Mouse (Mus musculus) kidney, embryonic 16.5 days (tissue): Measurements from ENCODE around the gene Kirrel3. TPM values are rescaled to one million over a fixed set of nuclear protein-coding genes. Genes with fewer than 3 reads are reported as not detected.

Experiments used
- ATAC-seq: fragments of 200-750 bp; cut with Nextera tagmentation; 2 replicates; pipeline ENCODE4 v1.8.0; 2017; ENCODE audit warnings: moderate TSS enrichment; ENCODE audit not compliant: low FRiP score, low TSS enrichment
- H3K27ac ChIP-seq: fragments of 300-500 bp; sonication (generic); 2 replicates; pipeline ENCODE4 v1.5.1; 2014; ENCODE audit warnings: low read length
- H3K27me3 ChIP-seq: fragments of 300-500 bp; sonication (generic); 2 replicates; pipeline ENCODE4 v1.6.1; 2014; ENCODE audit warnings: low read length, control low read depth, mixed read lengths; ENCODE audit not compliant: insufficient read depth
- H3K36me3 ChIP-seq: fragments of 300-500 bp; sonication (generic); 2 replicates; pipeline ENCODE4 v1.6.1; 2014; ENCODE audit warnings: low read length, control low read depth, mixed read lengths; ENCODE audit not compliant: insufficient read depth
- H3K4me1 ChIP-seq: fragments of 300-500 bp; sonication (generic); 2 replicates; pipeline ENCODE4 v1.6.1; 2014; ENCODE audit warnings: low read length, control low read depth, mixed read lengths; ENCODE audit not compliant: insufficient read depth
- H3K4me2 ChIP-seq: fragments of 300-500 bp; sonication (generic); replicated peaks from 2 replicates; pipeline ENCODE4 v1.6.1; 2014; ENCODE audit warnings: low read depth, low read length
- H3K4me3 ChIP-seq: fragments of 300-500 bp; sonication (generic); 2 replicates; pipeline ENCODE4 v1.5.1; 2014; ENCODE audit warnings: mild to moderate bottlenecking, low read length
- H3K9ac ChIP-seq: fragments of 300-500 bp; sonication (generic); replicated peaks from 2 replicates; pipeline ENCODE4 v1.6.1; 2014; ENCODE audit warnings: low read length
- H3K9me3 ChIP-seq: fragments of 300-500 bp; sonication (generic); 2 replicates; pipeline ENCODE4 v1.6.1; 2016; ENCODE audit warnings: low read length, control low read depth
- WGBS: fragments of 180-500 bp; shearing (Covaris S2); extraction: QIAGEN DNeasy Blood & Tissue Kit; methylation state at CpG from one replicate; pipeline ENCODE4 v1.1.7; 2014; 5-methylcytosine and 5-hydroxymethylcytosine counted together
- polyA plus RNA-seq: library from polyadenylated mRNA; unstranded; fragments of >200 nt; fragmentation: Nextera tagmentation; extraction: Ambion mirVana; gene quantifications from 2 replicates; pipeline ENCODE4 v1.2.1, GENCODE M21; 2015

The Kirrel3 gene
- polyA plus RNA-seq, 1 experiment from 2014 or later: 2.6 TPM

DNA sequence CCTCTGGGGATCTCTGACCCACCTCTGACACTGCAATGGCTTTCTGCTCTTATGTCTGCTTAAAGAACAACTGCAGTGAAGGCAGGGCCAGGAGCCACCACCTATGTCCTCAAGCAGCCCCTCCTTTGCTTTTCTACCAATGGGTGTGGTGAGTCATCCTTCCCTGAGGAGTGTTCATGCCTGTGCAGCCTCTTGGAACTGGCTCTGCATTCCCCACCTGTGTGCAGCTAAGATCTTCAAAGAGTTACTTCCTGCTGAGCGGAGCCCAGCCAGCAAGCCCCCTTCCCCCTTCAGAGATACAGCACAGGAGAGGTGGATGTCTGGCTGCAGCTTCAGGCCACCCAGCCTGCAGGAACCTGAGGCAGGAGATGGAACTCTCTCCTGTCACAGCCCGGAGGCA, 265.2 kb downstream of the Kirrel3 start:
- Histone ChIP-seq H3K27ac (no peak overlapping the region), H3K36me3 (no peaks in the 10 kb centered on the region), H3K9ac (no peak overlapping the region), H3K4me2 (no peak overlapping the region), H3K4me1 (0 out of 2 replicates have a peak, but pooled peaks cover 8% of the 10 kb centered on the region), H3K9me3 (no peaks in the 10 kb centered on the region), H3K27me3 (no peaks in the 10 kb centered on the region), H3K4me3 (no peak overlapping the region)
- WGBS: 49% methylated on average over 2 of the region's 2 CpGs
- peak; percentile 83 for ATAC-seq

DNA sequence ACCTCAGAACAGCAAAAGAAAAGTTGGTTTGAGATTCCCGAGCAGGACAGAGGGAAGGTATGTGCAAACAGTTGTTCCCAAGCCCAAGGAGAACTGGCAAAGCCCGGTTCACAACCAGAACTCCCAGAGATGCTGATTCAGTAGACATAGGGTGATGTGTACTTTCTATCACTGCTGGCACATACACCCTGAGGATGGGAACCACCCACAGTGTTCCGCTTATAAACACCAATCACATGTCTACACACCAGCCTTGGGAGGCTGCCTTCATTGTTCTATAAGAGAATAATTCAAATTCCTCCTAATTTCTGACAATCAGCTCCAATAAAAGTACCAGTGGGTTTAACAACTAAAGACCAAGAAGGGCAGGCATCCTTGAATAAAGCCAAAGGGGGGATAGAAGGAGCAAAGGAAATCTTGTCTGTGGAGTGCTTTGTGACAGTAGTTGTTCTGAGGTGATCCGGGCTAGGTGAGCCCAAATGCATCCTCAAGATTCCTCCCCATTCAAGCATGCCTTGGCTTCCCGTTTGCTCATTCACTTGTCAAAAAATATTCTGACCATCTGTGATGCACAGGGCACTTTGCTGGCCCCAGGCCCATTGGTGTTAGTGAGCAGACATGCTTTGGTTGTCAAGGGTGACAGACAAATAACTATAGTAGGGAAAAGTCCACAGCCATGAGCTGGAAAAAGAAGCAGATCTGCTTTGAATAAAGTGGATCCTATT, 266.5 kb downstream of the Kirrel3 start:
- WGBS: 88% methylated on average over 5 of the region's 5 CpGs
- Histone ChIP-seq H3K27me3 (no peaks in the 10 kb centered on the region), H3K27ac (no peak overlapping the region), H3K9me3 (no peaks in the 10 kb centered on the region), H3K4me3 (no peak overlapping the region), H3K9ac (no peak overlapping the region), H3K36me3 (no peaks in the 10 kb centered on the region), H3K4me2 (no peak overlapping the region), H3K4me1 (0 out of 2 replicates have a peak, but pooled peaks cover 8% of the 10 kb centered on the region)
- no peak for ATAC-seq

- H3K4me1 ChIP-seq: 0 out of 2 replicates have a peak, but pooled peaks cover 8% of the 10 kb centered on the region
- H3K36me3 ChIP-seq: no peaks in the 10 kb centered on the region
- no peak overlapping the region for H3K27ac ChIP-seq
- no peak for ATAC-seq
- H3K9me3 ChIP-seq: no peaks in the 10 kb centered on the region
- H3K4me3 ChIP-seq: no peak overlapping the region
- 15% methylated on average over 4 of the region's 4 CpGs for WGBS
- no peak overlapping the region for H3K9ac ChIP-seq
- H3K27me3 ChIP-seq: no peaks in the 10 kb centered on the region
- H3K4me2 ChIP-seq: no peak overlapping the region
These were observed 267.1 kb downstream of the Kirrel3 start for GRCm38 (mm10) chr9:34752801-34753170.

DNA sequence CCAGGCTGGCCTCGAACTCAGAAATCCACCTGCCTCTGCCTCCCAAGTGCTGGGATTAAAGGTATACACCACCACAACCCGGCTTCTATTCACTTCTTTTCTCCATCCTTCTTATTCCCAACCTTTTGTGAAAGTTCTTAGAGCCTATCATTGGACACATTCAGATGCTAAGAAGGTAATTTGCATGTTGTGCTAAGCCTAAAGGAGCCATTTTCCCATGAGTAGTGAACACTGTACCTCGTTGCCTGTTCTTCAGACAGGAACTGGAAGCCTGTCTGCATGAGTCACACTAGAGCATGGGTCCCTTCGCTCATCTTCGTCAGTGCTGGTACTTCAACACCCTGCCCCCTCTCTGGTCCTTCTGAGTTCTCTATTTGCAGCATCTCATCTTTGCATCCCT, 268.2 kb downstream of the Kirrel3 start:
- H3K27me3 ChIP-seq: no peaks in the 10 kb centered on the region
- no peak for ATAC-seq
- no peak overlapping the region for H3K4me2 ChIP-seq
- no peak overlapping the region for H3K9ac ChIP-seq
- 0 out of 2 replicates have a peak, but pooled peaks cover 8% of the 10 kb centered on the region for H3K4me1 ChIP-seq
- H3K9me3 ChIP-seq: no peaks in the 10 kb centered on the region
- H3K27ac ChIP-seq: no peak overlapping the region
- no peak overlapping the region for H3K4me3 ChIP-seq
- 75% methylated on average over 5 of the region's 5 CpGs for WGBS
- no peaks in the 10 kb centered on the region for H3K36me3 ChIP-seq

DNA sequence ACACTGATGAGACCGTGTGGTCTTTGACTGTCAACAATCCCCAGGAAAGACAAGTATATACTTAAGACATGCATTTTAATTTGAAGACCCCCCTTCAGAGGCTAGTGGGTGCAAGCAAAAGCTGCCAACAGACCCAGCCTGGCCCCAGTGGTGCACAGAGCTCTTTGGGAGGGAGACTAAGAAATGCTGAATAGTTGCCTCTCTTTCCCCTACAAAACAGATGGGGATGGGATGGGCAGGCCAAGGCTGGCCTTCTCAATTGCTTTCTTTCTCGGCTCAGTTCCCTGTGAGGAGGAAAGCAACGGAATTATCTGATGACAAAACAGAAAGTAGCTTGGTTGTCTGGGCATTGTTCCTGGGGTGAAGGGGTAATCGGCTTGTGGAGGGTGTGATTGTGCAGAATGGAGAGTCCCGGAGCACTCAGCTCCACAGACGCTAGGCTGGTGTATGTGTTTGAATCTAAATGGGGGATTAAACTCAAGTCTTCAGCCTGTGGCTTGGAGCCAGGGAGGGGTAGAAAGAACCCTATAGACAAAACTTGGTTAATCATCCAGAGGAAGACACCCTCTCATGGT, 268.9 kb downstream of the Kirrel3 start:
- no peak for ATAC-seq
- H3K9ac ChIP-seq: no peak overlapping the region
- H3K27me3 ChIP-seq: no peaks in the 10 kb centered on the region
- no peak overlapping the region for H3K27ac ChIP-seq
- H3K4me2 ChIP-seq: no peak overlapping the region
- no peak overlapping the region for H3K4me3 ChIP-seq
- no peaks in the 10 kb centered on the region for H3K36me3 ChIP-seq
- 79% methylated on average over 6 of the region's 6 CpGs for WGBS
- H3K9me3 ChIP-seq: no peaks in the 10 kb centered on the region
- 0 out of 2 replicates have a peak, but pooled peaks cover 8% of the 10 kb centered on the region for H3K4me1 ChIP-seq

GRCm38 (mm10) chr9:34756055-34756454, 270.4 kb downstream of the Kirrel3 start:
- no peaks in the 10 kb centered on the region for H3K36me3 ChIP-seq
- H3K4me2 ChIP-seq: no peak overlapping the region
- H3K27ac ChIP-seq: no peak overlapping the region
- H3K9ac ChIP-seq: no peak overlapping the region
- 80% methylated on average over 7 of the region's 7 CpGs for WGBS
- no peak for ATAC-seq
- no peak overlapping the region for H3K4me3 ChIP-seq
- no peaks in the 10 kb centered on the region for H3K27me3 ChIP-seq
- no peaks in the 10 kb centered on the region for H3K9me3 ChIP-seq
- H3K4me1 ChIP-seq: 0 out of 2 replicates have a peak, but pooled peaks cover 1% of the 10 kb centered on the region

- WGBS: 33% methylated on average over 5 of the region's 5 CpGs
- ATAC-seq: no peak
These were observed 273.2 kb downstream of the Kirrel3 start for GRCm38 (mm10) chr9:34758925-34759324.

GRCm38 (mm10) chr9:34760521-34760920, 274.8 kb downstream of the Kirrel3 start:
- no peak for ATAC-seq
- 69% methylated on average over 3 of the region's 3 CpGs for WGBS
- Histone ChIP-seq H3K9ac (no peak overlapping the region), H3K4me2 (no peak overlapping the region), H3K9me3 (no peaks in the 10 kb centered on the region), H3K36me3 (no peaks in the 10 kb centered on the region), H3K4me1 (no peaks in the 10 kb centered on the region), H3K27ac (no peak overlapping the region), H3K4me3 (no peak overlapping the region), H3K27me3 (no peaks in the 10 kb centered on the region)

More at GRCm38 (mm10) chr9:34758925-34759324, 273.2 kb downstream of the Kirrel3 start:
- Histone ChIP-seq H3K9ac (no peak overlapping the region), H3K36me3 (no peaks in the 10 kb centered on the region), H3K4me1 (no peaks in the 10 kb centered on the region), H3K27me3 (no peaks in the 10 kb centered on the region), H3K4me2 (no peak overlapping the region), H3K27ac (no peak overlapping the region), H3K4me3 (no peak overlapping the region), H3K9me3 (no peaks in the 10 kb centered on the region)

DNA sequence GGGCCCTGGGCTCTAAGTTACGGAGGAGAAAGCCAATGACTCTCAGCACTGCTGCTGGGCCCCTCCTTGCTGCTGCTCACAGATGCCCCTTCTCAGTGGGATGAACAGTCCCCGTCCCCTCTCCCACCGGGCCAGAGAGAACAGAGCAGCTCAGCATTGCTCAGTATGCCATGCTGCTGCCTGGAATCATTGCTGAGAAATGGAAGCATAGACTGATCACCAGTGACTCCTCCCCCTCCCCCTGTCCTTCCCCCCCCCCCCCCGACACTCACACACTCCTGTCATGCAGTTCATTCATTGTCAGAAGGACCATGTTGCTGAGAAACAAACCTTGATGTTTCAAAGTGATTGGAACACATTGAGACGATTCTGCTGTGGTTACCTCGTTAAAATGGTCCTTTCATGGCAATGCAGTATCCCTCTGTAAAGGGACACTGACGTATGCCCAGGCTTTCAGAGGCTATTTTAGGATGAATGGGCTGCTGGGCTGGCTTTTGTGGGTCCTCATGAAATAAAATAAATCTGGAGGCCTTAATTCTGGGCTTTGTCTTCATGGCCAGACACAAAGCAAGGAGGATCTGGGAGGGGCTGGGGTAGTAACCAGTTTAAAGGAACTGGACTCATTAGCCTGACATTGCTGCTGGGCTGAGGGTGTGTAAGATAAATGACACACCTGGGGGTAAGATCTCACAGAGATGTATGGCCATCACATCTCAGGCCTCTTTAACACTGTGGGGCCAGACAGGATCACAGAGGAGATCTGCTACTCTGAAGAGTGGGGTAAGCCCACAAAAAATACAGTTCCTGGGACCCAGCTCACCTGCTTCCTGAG, 281.3 kb downstream of the Kirrel3 start:
- no peak for ATAC-seq
- Histone ChIP-seq H3K4me3 (no peak overlapping the region), H3K4me1 (no peaks in the 10 kb centered on the region), H3K9me3 (peaks cover 9% of the 10 kb centered on the region), H3K27ac (no peak overlapping the region), H3K27me3 (no peaks in the 10 kb centered on the region), H3K36me3 (no peaks in the 10 kb centered on the region), H3K4me2 (no peak overlapping the region), H3K9ac (no peak overlapping the region)
- WGBS: 61% methylated on average over 6 of the region's 7 CpGs
